Mouse (Mus musculus) MEL (cell line): ENCODE data around the gene Tlk2. TPM values are rescaled to one million over a fixed set of nuclear protein-coding genes. Genes with fewer than 3 reads are reported as not detected.

Source experiments
- DNase-seq: peaks from one replicate; pipeline ENCODE4 v3.0.0; 2011; ENCODE audit warnings: low read depth, low spot score
- H3K27ac ChIP-seq: 2 replicates; pipeline ENCODE4 v1.5.1; 2012; ENCODE audit warnings: low read depth, mild to moderate bottlenecking, control low read depth, low read length, moderate library complexity; ENCODE audit not compliant: control insufficient read depth
- H3K27me3 ChIP-seq, 2 experiments: fragments of 150-350 bp in 1 of 2; sonication (generic) in 1 of 2; 2 replicates each; pipeline ENCODE4 v1.6.1; 2012; ENCODE audit warnings: low read length in 2 of 2, mild to moderate bottlenecking in 2 of 2, improper control_type of control experiment in 1 of 2, moderate library complexity in 1 of 2; ENCODE audit not compliant: insufficient read depth in 2 of 2, control insufficient read depth in 1 of 2
- H3K36me3 ChIP-seq, 2 experiments: 2 replicates each; pipeline ENCODE4 v1.6.1; 2012 to 2014; ENCODE audit warnings: low read length in 2 of 2, improper control_type of control experiment in 1 of 2, inconsistent platforms in 1 of 2, mild to moderate bottlenecking in 1 of 2; ENCODE audit not compliant: insufficient read depth in 2 of 2, control insufficient read depth in 1 of 2
- H3K4me1 ChIP-seq, 2 experiments: fragments of 150-350 bp in 1 of 2; sonication (generic) in 1 of 2; 2 replicates each; pipeline ENCODE4 v1.6.1; 2012; ENCODE audit warnings: low read length in 2 of 2, improper control_type of control experiment in 1 of 2, mild to moderate bottlenecking in 1 of 2; ENCODE audit not compliant: insufficient read depth in 2 of 2, control insufficient read depth in 1 of 2
- H3K4me3 ChIP-seq, 2 experiments: fragments of 150-350 bp in 1 of 2; sonication (generic) in 1 of 2; 2 replicates each; pipeline ENCODE4 v1.5.1; 2012; ENCODE audit warnings: low read depth in 2 of 2, low read length in 2 of 2, mild to moderate bottlenecking in 2 of 2, moderate library complexity in 2 of 2, control low read depth in 1 of 2, improper control_type of control experiment in 1 of 2; ENCODE audit not compliant: control insufficient read depth in 1 of 2, insufficient read depth in 1 of 2
- H3K79me2 ChIP-seq: 2 replicates; pipeline ENCODE4 v1.6.1; 2012; ENCODE audit warnings: mild to moderate bottlenecking, low read length, moderate library complexity; ENCODE audit not compliant: control insufficient read depth, poor library complexity, insufficient read depth
- H3K9ac ChIP-seq: 2 replicates; pipeline ENCODE4 v1.6.1; 2012; ENCODE audit warnings: low read depth, mild to moderate bottlenecking, control low read depth, low read length, moderate library complexity; ENCODE audit not compliant: control insufficient read depth, poor library complexity, severe bottlenecking
- H3K9me3 ChIP-seq: fragments of 150-350 bp; sonication (generic); replicated peaks from 2 replicates; pipeline ENCODE4 v1.6.1; 2012; ENCODE audit warnings: mild to moderate bottlenecking, low read length, improper control_type of control experiment, moderate library complexity; ENCODE audit not compliant: insufficient read depth
- BHLHE40 ChIP-seq: IDR thresholded peaks from 2 replicates; pipeline ENCODE4 v1.6.1; 2012; ENCODE audit warnings: low read depth, mild to moderate bottlenecking, inconsistent platforms, low read length, improper control_type of control experiment, borderline replicate concordance
- CTCF ChIP-seq, 3 experiments: IDR thresholded peaks in 2 of 3; conservative IDR thresholded peaks in 1 of 3; 2 replicates each; pipeline ENCODE4 v1.5.1; 2011 to 2012; ENCODE audit warnings: low read length in 3 of 3, low read depth in 2 of 3, mild to moderate bottlenecking in 2 of 3, improper control_type of control experiment in 1 of 3, inconsistent platforms in 1 of 3, mixed read lengths in 1 of 3, moderate library complexity in 1 of 3; ENCODE audit not compliant: control insufficient read depth in 1 of 3, insufficient read depth in 1 of 3, poor library complexity in 1 of 3, severe bottlenecking in 1 of 3
- EP300 ChIP-seq, 2 experiments: IDR thresholded peaks; 2 replicates each; pipeline ENCODE4 v1.6.1; 2011; ENCODE audit warnings: improper control_type of control experiment in 2 of 2, low read length in 2 of 2, low read depth in 1 of 2, mild to moderate bottlenecking in 1 of 2
- ETS1 ChIP-seq: IDR thresholded peaks from 2 replicates; pipeline ENCODE4 v1.6.1; 2012; ENCODE audit warnings: low read depth, mild to moderate bottlenecking, inconsistent platforms, low read length, improper control_type of control experiment, moderate library complexity
- GATA1 ChIP-seq: IDR thresholded peaks from 2 replicates; pipeline ENCODE4 v1.6.1; 2011; ENCODE audit warnings: low read depth, low read length, improper control_type of control experiment
- HCFC1 ChIP-seq: IDR thresholded peaks from 2 replicates; pipeline ENCODE4 v1.6.1; 2012; ENCODE audit warnings: low read depth, mild to moderate bottlenecking, inconsistent platforms, low read length, improper control_type of control experiment, moderate library complexity
- JUND ChIP-seq: IDR thresholded peaks from 2 replicates; pipeline ENCODE4 v1.6.1; 2011; ENCODE audit warnings: low read depth, mild to moderate bottlenecking, improper control_type of control experiment, low read length
- MAFK ChIP-seq: IDR thresholded peaks from 2 replicates; pipeline ENCODE4 v1.6.1; 2011; ENCODE audit warnings: low read depth, mild to moderate bottlenecking, low read length, improper control_type of control experiment, borderline replicate concordance
- MAZ ChIP-seq: IDR thresholded peaks from 2 replicates; pipeline ENCODE4 v1.6.1; 2012; ENCODE audit warnings: low read depth, mild to moderate bottlenecking, inconsistent platforms, low read length, improper control_type of control experiment
- MEF2A ChIP-seq: IDR thresholded peaks from 2 replicates; pipeline ENCODE4 v1.6.1; 2014; ENCODE audit warnings: low read depth, mild to moderate bottlenecking, inconsistent platforms, low read length, improper control_type of control experiment; ENCODE audit not compliant: poor library complexity, insufficient replicate concordance, severe bottlenecking; ENCODE audit errors: extremely low read depth
- MXI1 ChIP-seq: IDR thresholded peaks from 2 replicates; pipeline ENCODE4 v1.6.1; 2011; ENCODE audit warnings: mild to moderate bottlenecking, low read depth, low read length, improper control_type of control experiment
- MYB ChIP-seq: IDR thresholded peaks from 2 replicates; pipeline ENCODE4 v1.6.1; 2011; ENCODE audit warnings: mild to moderate bottlenecking, low read depth, low read length, improper control_type of control experiment
- MYC ChIP-seq: IDR thresholded peaks from 2 replicates; pipeline ENCODE4 v1.6.1; 2011; ENCODE audit warnings: low read depth, mild to moderate bottlenecking, low read length, improper control_type of control experiment, moderate library complexity
- NRF1 ChIP-seq: IDR thresholded peaks from 2 replicates; pipeline ENCODE4 v1.6.1; 2014; ENCODE audit warnings: low read depth, mild to moderate bottlenecking, inconsistent platforms, low read length, improper control_type of control experiment, moderate library complexity; ENCODE audit not compliant: poor library complexity, insufficient read depth, severe bottlenecking
- POLR2AphosphoS2 ChIP-seq: IDR thresholded peaks from 2 replicates; pipeline ENCODE4 v1.6.1; 2011; ENCODE audit warnings: low read length, improper control_type of control experiment
- RAD21 ChIP-seq: IDR thresholded peaks from 2 replicates; pipeline ENCODE4 v1.6.1; 2011; ENCODE audit warnings: mild to moderate bottlenecking, low read depth, low read length, improper control_type of control experiment
- RCOR1 ChIP-seq: IDR thresholded peaks from 2 replicates; pipeline ENCODE4 v1.6.1; 2012; ENCODE audit warnings: low read depth, mild to moderate bottlenecking, inconsistent platforms, low read length, improper control_type of control experiment
- SIN3A ChIP-seq: IDR thresholded peaks from 2 replicates; pipeline ENCODE4 v1.6.1; 2012; ENCODE audit warnings: low read length, improper control_type of control experiment, inconsistent platforms
- TAL1 ChIP-seq: IDR thresholded peaks from 2 replicates; pipeline ENCODE4 v1.6.1; 2012; ENCODE audit warnings: mild to moderate bottlenecking, inconsistent platforms, low read length, moderate library complexity, mixed read lengths
- TBP ChIP-seq: IDR thresholded peaks from 2 replicates; pipeline ENCODE4 v1.8.0; 2011; ENCODE audit warnings: low read depth, low read length, improper control_type of control experiment
- TCF12 ChIP-seq: IDR thresholded peaks from 2 replicates; pipeline ENCODE4 v1.6.1; 2014; ENCODE audit warnings: low read depth, mild to moderate bottlenecking, inconsistent platforms, low read length, improper control_type of control experiment, moderate library complexity
- UBTF ChIP-seq: IDR thresholded peaks from 2 replicates; pipeline ENCODE4 v1.6.1; 2012; ENCODE audit warnings: low read depth, mild to moderate bottlenecking, inconsistent platforms, low read length, improper control_type of control experiment, moderate library complexity, borderline replicate concordance; ENCODE audit not compliant: insufficient read depth
- ZC3H11A ChIP-seq: IDR thresholded peaks from 2 replicates; pipeline ENCODE4 v1.6.1; 2012; ENCODE audit warnings: low read depth, mild to moderate bottlenecking, inconsistent platforms, low read length, improper control_type of control experiment
- ZMIZ1 ChIP-seq: IDR thresholded peaks from 2 replicates; pipeline ENCODE4 v1.6.1; 2012; ENCODE audit warnings: low read depth, mild to moderate bottlenecking, inconsistent platforms, low read length, improper control_type of control experiment, moderate library complexity
- polyA plus RNA-seq, 2 experiments: library from polyadenylated mRNA; stranded (reverse) in 1 of 2; unstranded in 1 of 2; fragments of >175 nt in 1 of 2; fragments of >200 nt in 1 of 2; gene quantifications; 2 replicates each; pipeline versions ENCODE4 v1.2.1 to v1.2.4; 2012; ENCODE audit warnings: low replicate concordance in 2 of 2, low read depth in 1 of 2; ENCODE audit not compliant: insufficient read length in 2 of 2, insufficient read depth in 1 of 2, missing spikeins in 1 of 2
- total RNA-seq: library from RNA; depleted of rRNA; stranded (reverse); fragments of 300-350 nt; gene quantifications from 2 replicates; pipeline ENCODE4 v1.2.3, GENCODE M21; 2012

Gene Tlk2
- total and polyA plus RNA-seq, 3 experiments: 46.5 to 60.9 TPM; not detected in 1

DNA sequence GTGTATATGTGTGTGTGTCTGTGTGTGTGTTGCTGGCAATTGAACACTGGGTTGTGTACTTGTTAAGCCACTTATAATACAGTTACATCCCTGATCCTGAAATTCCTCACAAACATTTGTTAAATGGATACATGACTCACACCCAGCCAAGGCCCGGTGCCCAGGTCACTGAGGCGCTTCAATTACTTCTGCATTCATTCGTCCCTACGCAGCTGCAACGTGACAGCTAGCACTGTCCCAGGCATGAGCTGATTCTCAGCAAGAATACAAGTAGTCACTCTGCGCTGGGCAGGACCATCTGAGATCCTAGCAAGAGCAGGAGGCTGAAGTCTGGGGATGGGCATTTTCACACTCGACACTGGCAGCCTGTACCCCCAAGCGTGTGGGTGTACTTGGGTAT lies 136.7 kb downstream of the Tlk2 start:
- no peaks in the 10 kb centered on the region for H3K36me3 ChIP-seq
- no peak overlapping the region for H3K4me3 ChIP-seq
- no peak overlapping the region for H3K9ac ChIP-seq
- H3K27me3 ChIP-seq: peaks cover under 1 to 3% of the 10 kb centered on the region in 2 experiments; a peak in 2 of 4 replicates
- no peaks in the 10 kb centered on the region for H3K9me3 ChIP-seq
- H3K27ac ChIP-seq: no peak overlapping the region
- no peaks in the 10 kb centered on the region for H3K79me2 ChIP-seq
- TF ChIP-seq SIN3A: no peak
- no peak for TF ChIP-seq RCOR1
- TF ChIP-seq TCF12: no peak
- no peak for TF ChIP-seq BHLHE40
- no peak for TF ChIP-seq JUND
- TF ChIP-seq UBTF: no peak
- TF ChIP-seq HCFC1: no peak
- TF ChIP-seq POLR2AphosphoS2: no peak
- no peak for TF ChIP-seq ZMIZ1
- no peak for TF ChIP-seq MXI1
- no peak for TF ChIP-seq NRF1
- no peak for TF ChIP-seq MEF2A
- no peak for TF ChIP-seq CTCF (IDR thresholded peaks at IDR 0.05 in 2 of 3, conservative IDR thresholded peaks at IDR 0.05 in 1 of 3; ENCODE audit: control insufficient read depth in 1 of 3, insufficient read depth in 1 of 3, low read depth in 2 of 3, low read length in 3 of 3, poor library complexity in 1 of 3, severe bottlenecking in 1 of 3)
- TF ChIP-seq RAD21: no peak
- no peak for TF ChIP-seq EP300 (IDR thresholded peaks at IDR 0.05; ENCODE audit: low read depth in 1 of 2, low read length in 2 of 2)
- DNase-seq: no peak
- H3K4me1 ChIP-seq: no peaks in the 10 kb centered on the region

DNA sequence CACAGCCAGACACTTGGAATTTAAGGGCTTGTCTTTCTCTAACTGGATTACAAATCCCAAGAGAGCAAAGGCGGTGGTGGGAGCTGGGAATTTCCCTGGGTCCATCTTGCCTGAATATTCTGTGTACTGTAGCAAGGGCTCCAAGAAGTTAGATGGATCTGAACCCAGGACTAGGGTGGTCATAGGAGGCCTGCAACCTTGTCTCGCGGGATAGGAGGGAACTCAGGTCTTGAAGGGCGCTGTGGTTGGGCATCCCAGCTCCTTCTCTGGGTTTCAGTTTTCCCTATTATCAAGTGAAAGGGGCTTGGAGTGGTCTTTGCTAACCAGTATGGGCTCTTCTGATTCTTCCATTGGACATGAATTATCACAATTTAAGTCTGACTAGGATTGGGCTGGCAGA lies 137.5 kb downstream of the Tlk2 start:
- peaks cover 0 to 3% of the 10 kb centered on the region in 2 experiments; a peak in 2 of 4 replicates for H3K27me3 ChIP-seq
- H3K27ac ChIP-seq: no peak overlapping the region
- no peaks in the 10 kb centered on the region for H3K9me3 ChIP-seq
- H3K4me1 ChIP-seq: no peaks in the 10 kb centered on the region
- no peaks in the 10 kb centered on the region for H3K36me3 ChIP-seq
- no peaks in the 10 kb centered on the region for H3K79me2 ChIP-seq
- DNase-seq: no peak
- TF ChIP-seq EP300 (IDR thresholded peaks at IDR 0.05; ENCODE audit: low read depth in 1 of 2, low read length in 2 of 2) (no peak), TBP (no peak), ZC3H11A (no peak), NRF1 (no peak), MYB (no peak), UBTF (no peak), MAZ (no peak), MXI1 (no peak), POLR2AphosphoS2 (no peak), GATA1 (no peak), TAL1 (no peak), MAFK (no peak), ZMIZ1 (no peak), MYC (no peak), ETS1 (no peak)
- H3K4me3 ChIP-seq: no peak overlapping the region
- H3K9ac ChIP-seq: no peak overlapping the region
